8 mouse cellular contexts compared by ENCODE assay signal in genomic region chr10:99577041-99577681, GRCm38 (mm10).
DNase-seq lines count a peak whose midpoint lies in the region; ATAC-seq lines count a peak whose summit lies in the region.

No protein-coding gene starts in this region.

- peak; percentile 62; the same call in 1 of the 2 replicates for ATAC-seq in forebrain, embryonic 12.5 days (ENCODE audit: low FRiP score)
- peak; percentile 23; the same call in 1 of the 2 replicates for ATAC-seq in lung, embryonic 15.5 days (ENCODE audit: borderline replicate concordance, extremely low read depth, low FRiP score, low TSS enrichment)

- no peak overlapping the region for H3K4me2 ChIP-seq in forebrain, embryonic 12.5 days
- no peak overlapping the region for H3K4me2 ChIP-seq in lung, embryonic 15.5 days

- H3K9me3 ChIP-seq in forebrain, embryonic 12.5 days, result no peaks in the 10 kb centered on the region
- no peaks in the 10 kb centered on the region for H3K9me3 ChIP-seq in lung, embryonic 15.5 days

- no peaks in the 10 kb centered on the region for H3K36me3 ChIP-seq in forebrain, embryonic 12.5 days (replicated peaks)
- no peaks in the 10 kb centered on the region for H3K36me3 ChIP-seq in lung, embryonic 15.5 days

- H3K4me1 ChIP-seq in forebrain, embryonic 12.5 days, result no peaks in the 10 kb centered on the region; the same call in 1 of the 2 replicates
- no peaks in the 10 kb centered on the region for H3K4me1 ChIP-seq in lung, embryonic 15.5 days

- H3K9ac ChIP-seq in forebrain, embryonic 12.5 days, result no peak overlapping the region
- H3K9ac ChIP-seq in lung, embryonic 15.5 days, result no peak overlapping the region

- H3K4me3 ChIP-seq in forebrain, embryonic 12.5 days (replicated peaks), result no peak overlapping the region
- H3K4me3 ChIP-seq in lung, embryonic 15.5 days, result no peak overlapping the region

- DNase-seq in heart, adult 8-10 months (ENCODE audit: low spot score), result peak; percentile 70
- no peak for DNase-seq in heart, postnatal 25 days (ENCODE audit: low spot score)
- DNase-seq in CD8-positive naive resting alpha-beta T cell, adult 2 months (ENCODE audit: low read depth in 2 of 2, low spot score in 2 of 2), result peak; percentile 45 to 63
- DNase-seq in c-Kit-positive CD71-negative TER-119-negative erythroid progenitor cells, embryonic 14.5 days (ENCODE audit: low read depth), result peak; percentile 37
- DNase-seq in kidney, adult 8-10 months, result peak; percentile 9 to 33
- DNase-seq in retina, postnatal 1 day, result peak; percentile 72

- WGBS in forebrain, embryonic 12.5 days, result 31% methylated on average over 12 of the region's 12 CpGs
- 20% methylated on average over 12 of the region's 12 CpGs for WGBS in lung, embryonic 15.5 days

- no peak overlapping the region for H3K27ac ChIP-seq in forebrain, embryonic 12.5 days
- H3K27ac ChIP-seq in lung, embryonic 15.5 days, result no peak overlapping the region

- H3K27me3 ChIP-seq in forebrain, embryonic 12.5 days, result no peaks in the 10 kb centered on the region
- H3K27me3 ChIP-seq in lung, embryonic 15.5 days, result no peaks in the 10 kb centered on the region

- intact Hi-C loops in heart, postnatal 25 days (cut with DNase I), result loop anchor here (1.0 to 10.0 kb wide), 6 partner anchors 115 to 470 kb away; partner anchors contain the start of genes Dusp6, Galnt4 and Poc1b
